14 mouse cellular contexts compared by ENCODE assay signal in the genomic region with DNA sequence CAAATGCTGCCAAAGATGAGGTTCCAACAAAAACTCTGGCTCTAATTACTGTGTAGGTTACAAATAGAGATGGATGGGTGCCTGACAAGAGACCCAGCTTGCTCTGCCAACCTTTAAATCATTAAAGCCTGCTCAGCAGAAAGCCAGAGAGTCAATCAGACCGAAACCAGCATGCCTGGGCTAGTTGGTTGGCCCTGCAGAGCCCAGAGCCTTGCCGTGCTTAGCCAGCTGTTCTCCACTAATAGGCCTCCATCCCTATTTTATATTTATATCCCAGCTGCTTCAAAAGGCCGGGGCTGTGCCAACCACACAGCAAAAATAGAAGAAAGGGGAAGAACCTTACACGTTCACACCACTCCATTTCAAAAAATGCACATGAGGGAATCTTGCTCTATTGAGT. TPM values are rescaled to one million over a fixed set of nuclear protein-coding genes. Genes with fewer than 3 reads are reported as not detected.
DNase-seq lines count a peak whose midpoint lies in the region; ATAC-seq lines count a peak whose summit lies in the region.
"Had no signal": no experiment of that assay in that cellular context is flagged by ENCODE, and none has a peak within 500 bp of the region (broad histone marks: within the 10 kb centered on the region; RNA-seq: fewer than 3 reads in every experiment).

No protein-coding gene starts in this region.

- no peak overlapping the region for H3K9ac ChIP-seq in forebrain, embryonic 14.5 days (ENCODE audit: low read length)
- no peak overlapping the region for H3K9ac ChIP-seq in forebrain, embryonic 12.5 days
- H3K9ac ChIP-seq in midbrain, embryonic 14.5 days (replicated peaks; ENCODE audit: low read length), result no peak overlapping the region
- no peak overlapping the region for H3K9ac ChIP-seq in midbrain, embryonic 13.5 days (replicated peaks)
- H3K9ac ChIP-seq in stomach, embryonic 16.5 days (ENCODE audit: low read length), result no peak overlapping the region
- H3K9ac ChIP-seq in liver, embryonic 12.5 days, result no peak overlapping the region
- H3K9ac ChIP-seq: heart, embryonic 15.5 days; lung, embryonic 15.5 days; stomach, embryonic 15.5 days had no signal

- ATAC-seq in forebrain, embryonic 14.5 days, result peak; percentile 55; the same call in 1 of the 2 replicates
- ATAC-seq in forebrain, embryonic 12.5 days (ENCODE audit: low FRiP score), result no peak
- no peak for ATAC-seq in midbrain, embryonic 14.5 days (ENCODE audit: low FRiP score, low TSS enrichment)
- no peak for ATAC-seq in midbrain, embryonic 13.5 days
- ATAC-seq in stomach, embryonic 16.5 days (ENCODE audit: insufficient read depth, low FRiP score), result peak; percentile 60; the same call in 1 of the 2 replicates
- ATAC-seq in liver, embryonic 12.5 days, result no peak

- H3K36me3 ChIP-seq in forebrain, embryonic 14.5 days (ENCODE audit: control insufficient read depth, insufficient read depth, low read length), result no peaks in the 10 kb centered on the region
- H3K36me3 ChIP-seq in forebrain, embryonic 12.5 days (replicated peaks), result no peaks in the 10 kb centered on the region
- H3K36me3 ChIP-seq in midbrain, embryonic 14.5 days (ENCODE audit: control insufficient read depth, insufficient read depth, low read length), result no peaks in the 10 kb centered on the region
- no peaks in the 10 kb centered on the region for H3K36me3 ChIP-seq in midbrain, embryonic 13.5 days
- no peaks in the 10 kb centered on the region for H3K36me3 ChIP-seq in stomach, embryonic 16.5 days (ENCODE audit: control insufficient read depth, insufficient read depth, low read length)
- no peaks in the 10 kb centered on the region for H3K36me3 ChIP-seq in liver, embryonic 12.5 days
- H3K36me3 ChIP-seq: heart, embryonic 15.5 days; lung, embryonic 15.5 days; stomach, embryonic 15.5 days had no signal

- no peaks in the 10 kb centered on the region for H3K9me3 ChIP-seq in forebrain, embryonic 14.5 days (replicated peaks; ENCODE audit: control insufficient read depth, low read length)
- H3K9me3 ChIP-seq in forebrain, embryonic 12.5 days, result no peaks in the 10 kb centered on the region
- H3K9me3 ChIP-seq in midbrain, embryonic 14.5 days (ENCODE audit: control insufficient read depth, low read length), result no peaks in the 10 kb centered on the region
- no peaks in the 10 kb centered on the region for H3K9me3 ChIP-seq in midbrain, embryonic 13.5 days
- H3K9me3 ChIP-seq in stomach, embryonic 16.5 days (replicated peaks; ENCODE audit: control insufficient read depth, low read length), result no peaks in the 10 kb centered on the region
- no peaks in the 10 kb centered on the region for H3K9me3 ChIP-seq in liver, embryonic 12.5 days (replicated peaks)
- H3K9me3 ChIP-seq: heart, embryonic 15.5 days; lung, embryonic 15.5 days; stomach, embryonic 15.5 days had no signal

- DNase-seq in forebrain, embryonic 14.5 days (ENCODE audit: low spot score), result peak; percentile 44
- DNase-seq in midbrain, embryonic 14.5 days, result peak; percentile 27
- DNase-seq in gastrocnemius, postnatal 25 days, result peak; percentile 72
- DNase-seq in left cerebral cortex, postnatal 10 days (ENCODE audit: extremely low spot score in 1 of 2, low spot score in 2 of 2), result no peak
- DNase-seq: kidney, adult 8-10 months had no signal

- no peak overlapping the region for H3K27ac ChIP-seq in forebrain, embryonic 14.5 days (ENCODE audit: low read depth, low read length)
- no peak overlapping the region for H3K27ac ChIP-seq in forebrain, embryonic 12.5 days
- no peak overlapping the region for H3K27ac ChIP-seq in midbrain, embryonic 14.5 days (replicated peaks; ENCODE audit: low read depth, low read length)
- H3K27ac ChIP-seq in midbrain, embryonic 13.5 days, result no peak overlapping the region
- peak overlapping the region; percentile 31; the same call in 1 of the 2 replicates for H3K27ac ChIP-seq in stomach, embryonic 16.5 days (ENCODE audit: low read length)
- H3K27ac ChIP-seq in liver, embryonic 12.5 days, result no peak overlapping the region
- H3K27ac ChIP-seq: heart, embryonic 15.5 days; left cerebral cortex, adult 2 months; lung, embryonic 15.5 days; stomach, embryonic 15.5 days had no signal

- WGBS in forebrain, embryonic 14.5 days, result 64% methylated on average over 4 of the region's 4 CpGs
- 76% methylated on average over 4 of the region's 4 CpGs for WGBS in forebrain, embryonic 12.5 days
- WGBS in midbrain, embryonic 14.5 days, result 78% methylated on average over 4 of the region's 4 CpGs
- 72% methylated on average over 4 of the region's 4 CpGs for WGBS in midbrain, embryonic 13.5 days
- 45% methylated on average over 4 of the region's 4 CpGs for WGBS in stomach, embryonic 16.5 days
- 40% methylated on average over 4 of the region's 4 CpGs for WGBS in liver, embryonic 12.5 days (ENCODE audit: insufficient replicate concordance)

- H3K4me1 ChIP-seq in forebrain, embryonic 14.5 days (ENCODE audit: control insufficient read depth, insufficient read depth, low read length), result 0 out of 2 replicates have a peak, but pooled peaks cover 3% of the 10 kb centered on the region
- peaks cover 7% of the 10 kb centered on the region; the same call in 1 of the 2 replicates for H3K4me1 ChIP-seq in forebrain, embryonic 12.5 days
- H3K4me1 ChIP-seq in midbrain, embryonic 14.5 days (ENCODE audit: control insufficient read depth, insufficient read depth, low read length), result peaks cover 3% of the 10 kb centered on the region; the same call in 1 of the 2 replicates
- peaks cover 9% of the 10 kb centered on the region for H3K4me1 ChIP-seq in midbrain, embryonic 13.5 days (replicated peaks)
- no peaks in the 10 kb centered on the region; the same call in 1 of the 2 replicates for H3K4me1 ChIP-seq in stomach, embryonic 16.5 days (ENCODE audit: control insufficient read depth, insufficient read depth, low read length)
- no peaks in the 10 kb centered on the region for H3K4me1 ChIP-seq in liver, embryonic 12.5 days
- H3K4me1 ChIP-seq: stomach, embryonic 15.5 days had no signal

- H3K4me3 ChIP-seq in forebrain, embryonic 14.5 days (ENCODE audit: low read depth, low read length), result no peak overlapping the region
- H3K4me3 ChIP-seq in forebrain, embryonic 12.5 days (replicated peaks), result no peak overlapping the region
- no peak overlapping the region for H3K4me3 ChIP-seq in midbrain, embryonic 14.5 days (replicated peaks; ENCODE audit: low read depth, low read length)
- H3K4me3 ChIP-seq in midbrain, embryonic 13.5 days (replicated peaks), result no peak overlapping the region
- H3K4me3 ChIP-seq in stomach, embryonic 16.5 days (replicated peaks; ENCODE audit: low read length), result no peak overlapping the region
- no peak overlapping the region for H3K4me3 ChIP-seq in liver, embryonic 12.5 days
- H3K4me3 ChIP-seq: heart, embryonic 15.5 days; left cerebral cortex, adult 2 months; lung, embryonic 15.5 days; stomach, embryonic 15.5 days had no signal

- intact Hi-C loops in left cerebral cortex, postnatal 10 days (cut with DNase I), result no loop called here

- H3K27me3 ChIP-seq in forebrain, embryonic 14.5 days (replicated peaks; ENCODE audit: control insufficient read depth, insufficient read depth, low read length), result no peaks in the 10 kb centered on the region
- H3K27me3 ChIP-seq in forebrain, embryonic 12.5 days, result no peaks in the 10 kb centered on the region
- H3K27me3 ChIP-seq in midbrain, embryonic 14.5 days (ENCODE audit: control insufficient read depth, insufficient read depth, low read length), result no peaks in the 10 kb centered on the region
- H3K27me3 ChIP-seq in midbrain, embryonic 13.5 days, result no peaks in the 10 kb centered on the region
- H3K27me3 ChIP-seq in stomach, embryonic 16.5 days (ENCODE audit: control insufficient read depth, insufficient read depth, low read length), result no peaks in the 10 kb centered on the region
- H3K27me3 ChIP-seq in liver, embryonic 12.5 days (replicated peaks), result no peaks in the 10 kb centered on the region
- H3K27me3 ChIP-seq: heart, embryonic 15.5 days; lung, embryonic 15.5 days; stomach, embryonic 15.5 days had no signal

- H3K4me2 ChIP-seq in forebrain, embryonic 14.5 days (ENCODE audit: low read length), result no peak overlapping the region
- no peak overlapping the region for H3K4me2 ChIP-seq in forebrain, embryonic 12.5 days
- no peak overlapping the region for H3K4me2 ChIP-seq in midbrain, embryonic 14.5 days (ENCODE audit: low read length)
- H3K4me2 ChIP-seq in midbrain, embryonic 13.5 days (replicated peaks), result no peak overlapping the region
- no peak overlapping the region for H3K4me2 ChIP-seq in stomach, embryonic 16.5 days (ENCODE audit: low read depth, low read length)
- H3K4me2 ChIP-seq in liver, embryonic 12.5 days, result no peak overlapping the region
- H3K4me2 ChIP-seq: heart, embryonic 15.5 days; lung, embryonic 15.5 days; stomach, embryonic 15.5 days had no signal

RNA-seq across cellular contexts. Expression of a gene that starts 2.9 kb away (rescaled TPM):
- 0.44 and 0.56 TPM in 2 replicates for polyA plus RNA-seq in forebrain, embryonic 14.5 days (2014; fragmentation: Nextera tagmentation; extraction: Ambion mirVana)
- polyA plus RNA-seq in forebrain, embryonic 12.5 days (2016; fragmentation: Nextera tagmentation; extraction: Ambion mirVana), result 0.27 and 0.29 TPM in 2 replicates
- 0.49 and 0.59 TPM in 2 replicates for polyA plus RNA-seq in midbrain, embryonic 14.5 days (2014; fragmentation: Nextera tagmentation; extraction: Ambion mirVana)
- 0.35 and 0.65 TPM in 2 replicates for polyA plus RNA-seq in midbrain, embryonic 13.5 days (2015; fragmentation: Nextera tagmentation; extraction: Ambion mirVana)
- total RNA-seq in gastrocnemius, postnatal 25 days (2021), result 1 to 10 TPM in 1 of 2 experiments, under 1 TPM in 1; 0.70 to 1.5 TPM
- polyA plus RNA-seq in stomach, embryonic 16.5 days (2015; fragmentation: Nextera tagmentation; extraction: Ambion mirVana), result 0.71 and 1.2 TPM in 2 replicates
- 0.06 TPM in 1 of 2 replicates, not detected in the other for polyA plus RNA-seq in liver, embryonic 12.5 days (2016; fragmentation: Nextera tagmentation; extraction: Ambion mirVana)
- total RNA-seq in left cerebral cortex, postnatal 10 days (2021), result 1 to 10 TPM; 1.0 to 1.4 TPM
- total RNA-seq: monocyte, adult 5-6 weeks had no signal

Comparison
In these comparisons a context has a peak if more than half of its experiments do, and no peak if none do; other contexts are left out.
1. ATAC-seq: peak in forebrain, embryonic 14.5 days (single experiment) and stomach, embryonic 16.5 days (single experiment); none in forebrain, embryonic 12.5 days (single experiment), midbrain, embryonic 14.5 days (single experiment), midbrain, embryonic 13.5 days (single experiment) and liver, embryonic 12.5 days (single experiment).
2. DNase-seq: peak in forebrain, embryonic 14.5 days (single experiment), midbrain, embryonic 14.5 days (single experiment) and gastrocnemius, postnatal 25 days (single experiment); none in left cerebral cortex, postnatal 10 days (0 of 2).